Mouse (Mus musculus) CH12.LX (cell line): Measurements from ENCODE around the gene Fam83c.

ENCODE experiments used
- CTCF ChIP-seq, 2 experiments: IDR thresholded peaks in 1 of 2; conservative IDR thresholded peaks in 1 of 2; 2 replicates each; pipeline ENCODE4 v1.5.1; 2011 to 2012; ENCODE audit warnings: low read depth in 2 of 2, low read length in 2 of 2, improper control_type of control experiment in 1 of 2, inconsistent platforms in 1 of 2, mild to moderate bottlenecking in 1 of 2, moderate library complexity in 1 of 2
- ELF1 ChIP-seq: IDR thresholded peaks from 2 replicates; pipeline ENCODE4 v1.6.1; 2014; ENCODE audit warnings: low read depth, mild to moderate bottlenecking, inconsistent platforms, low read length, improper control_type of control experiment
- KAT2A ChIP-seq: IDR thresholded peaks from 2 replicates; pipeline ENCODE4 v1.6.1; 2012; ENCODE audit warnings: low read length, improper control_type of control experiment, inconsistent platforms; ENCODE audit not compliant: insufficient replicate concordance
- POLR2A ChIP-seq: IDR thresholded peaks from 2 replicates; pipeline ENCODE4 v1.6.1; 2011; ENCODE audit warnings: low read depth, mild to moderate bottlenecking, improper control_type of control experiment, low read length
- ZNF384 ChIP-seq: IDR thresholded peaks from 2 replicates; pipeline ENCODE4 v1.6.1; 2012; ENCODE audit warnings: low read depth, low read length, improper control_type of control experiment, inconsistent platforms

GRCm38 (mm10) chr2:155869772-155870171 lies 35.1 kb upstream of the Fam83c start:
- TF ChIP-seq CTCF (conservative IDR thresholded peaks at IDR 0.05 in 1 of 2, IDR thresholded peaks at IDR 0.05 in 1 of 2; ENCODE audit: low read depth in 2 of 2, low read length in 2 of 2) (no peak), KAT2A (no peak), POLR2A (no peak), ZNF384 (no peak), ELF1 (no peak)
